Mouse (Mus musculus): ENCODE results near the gene Clic1.

Gene Clic1

GRCm38 (mm10) chr17:35063466-35063865 is 13.7 kb downstream of the Clic1 start:
- no peak for DNase-seq (ENCODE audit: low read depth in 1 of 2, low spot score in 2 of 2)

- DNase-seq (ENCODE audit: low read depth in 1 of 2, low spot score in 2 of 2), result no peak
These were observed 14.7 kb downstream of the Clic1 start for GRCm38 (mm10) chr17:35064378-35064877.

- no peak for DNase-seq (ENCODE audit: low read depth in 1 of 2, low spot score in 2 of 2)
These were observed 15.5 kb downstream of the Clic1 start, which contains the start of gene Ly6g6c for GRCm38 (mm10) chr17:35064951-35065947. Ly6g6c (plus strand) TSS chr17:35065388.

GRCm38 (mm10) chr17:35066084-35066483 is 16.3 kb downstream of the Clic1 start, which contains the start of gene Mpig6b:
Mpig6b (minus strand) TSS chr17:35066184.
- no peak for DNase-seq (ENCODE audit: low read depth in 1 of 2, low spot score in 2 of 2)

- no peak for DNase-seq (ENCODE audit: low read depth in 1 of 2, low spot score in 2 of 2)
These were observed 18.6 kb downstream of the Clic1 start for GRCm38 (mm10) chr17:35068213-35068914.

- no peak for DNase-seq (ENCODE audit: low read depth in 1 of 2, low spot score in 2 of 2)
These were observed 20.9 kb downstream of the Clic1 start for GRCm38 (mm10) chr17:35070556-35071229.

- no peak for DNase-seq (ENCODE audit: low read depth in 1 of 2, low spot score in 2 of 2)
These were observed 21.7 kb downstream of the Clic1 start for GRCm38 (mm10) chr17:35071454-35071853.

GRCm38 (mm10) chr17:35074097-35074496 is 24.3 kb downstream of the Clic1 start:
- no peak for DNase-seq (ENCODE audit: low read depth in 1 of 2, low spot score in 2 of 2)

- no peak for DNase-seq (ENCODE audit: low read depth in 1 of 2, low spot score in 2 of 2)
These were observed 26.9 kb downstream of the Clic1 start, which contains the start of gene Ly6g6e for GRCm38 (mm10) chr17:35076507-35077176. Ly6g6e (plus strand) TSS chr17:35076902.

GRCm38 (mm10) chr17:35077285-35077684 is 27.5 kb downstream of the Clic1 start:
- no peak for DNase-seq (ENCODE audit: low read depth in 1 of 2, low spot score in 2 of 2)

GRCm38 (mm10) chr17:35077786-35078233 is 28.0 kb downstream of the Clic1 start, which contains the start of gene Ly6g6d:
Ly6g6d (minus strand) TSS chr17:35078065.
- DNase-seq (ENCODE audit: low read depth in 1 of 2, low spot score in 2 of 2), result peak in 1 of 2 experiments; percentile 16

- DNase-seq (ENCODE audit: low read depth in 1 of 2, low spot score in 2 of 2), result no peak
These were observed 30.0 kb downstream of the Clic1 start for GRCm38 (mm10) chr17:35079778-35080177.

- DNase-seq (ENCODE audit: low read depth in 1 of 2, low spot score in 2 of 2), result no peak
These were observed 30.5 kb downstream of the Clic1 start for GRCm38 (mm10) chr17:35080248-35080647.

GRCm38 (mm10) chr17:35080710-35081109 is 30.9 kb downstream of the Clic1 start:
- no peak for DNase-seq (ENCODE audit: low read depth in 1 of 2, low spot score in 2 of 2)

GRCm38 (mm10) chr17:35082841-35083576 is 33.2 kb downstream of the Clic1 start:
- no peak for DNase-seq (ENCODE audit: low read depth in 1 of 2, low spot score in 2 of 2)

GRCm38 (mm10) chr17:35083929-35084497 is 34.2 kb downstream of the Clic1 start:
- DNase-seq (ENCODE audit: low read depth in 1 of 2, low spot score in 2 of 2), result no peak

- no peak for DNase-seq (ENCODE audit: low read depth in 1 of 2, low spot score in 2 of 2)
These were observed 35.6 kb downstream of the Clic1 start, which contains the start of gene Ly6g6f for GRCm38 (mm10) chr17:35085208-35085865. Ly6g6f (minus strand) TSS chr17:35085610.

- DNase-seq (ENCODE audit: low read depth in 1 of 2, low spot score in 2 of 2), result no peak
These were observed 38.4 kb downstream of the Clic1 start for GRCm38 (mm10) chr17:35088151-35088550.

Measured in monocyte, adult 2 months (primary cell).